Mouse (Mus musculus) limb, embryonic 14.5 days (tissue): ENCODE data around the gene Mnt. TPM values are rescaled to one million over a fixed set of nuclear protein-coding genes. Genes with fewer than 3 reads are reported as not detected.

Experiments
- ATAC-seq: fragments of 200-750 bp; cut with Nextera tagmentation; 2 replicates; pipeline ENCODE4 v1.8.0; 2017; ENCODE audit warnings: low read depth, moderate number of reproducible peaks, moderate TSS enrichment; ENCODE audit not compliant: low FRiP score
- DNase-seq: peaks from one replicate; pipeline ENCODE4 v3.0.0-alpha.2; 2015; ENCODE audit warnings: low spot score
- H3K27ac ChIP-seq: fragments of 300-500 bp; sonication (generic); replicated peaks from 2 replicates; pipeline ENCODE4 v1.5.1; 2014; ENCODE audit warnings: low read depth, mild to moderate bottlenecking, low read length, moderate library complexity, mixed read lengths
- H3K27me3 ChIP-seq: fragments of 300-500 bp; sonication (generic); 2 replicates; pipeline ENCODE4 v1.6.1; 2014; ENCODE audit warnings: low read length, mixed read lengths; ENCODE audit not compliant: control insufficient read depth, insufficient read depth
- H3K36me3 ChIP-seq: fragments of 300-500 bp; sonication (generic); 2 replicates; pipeline ENCODE4 v1.6.1; 2014; ENCODE audit warnings: mild to moderate bottlenecking, low read length, moderate library complexity, mixed read lengths; ENCODE audit not compliant: control insufficient read depth, insufficient read depth
- H3K4me1 ChIP-seq: fragments of 300-500 bp; sonication (generic); 2 replicates; pipeline ENCODE4 v1.6.1; 2014; ENCODE audit warnings: antibody characterized with exemption, low read length, mixed read lengths; ENCODE audit not compliant: control insufficient read depth, insufficient read depth
- H3K4me2 ChIP-seq: fragments of 300-500 bp; sonication (generic); replicated peaks from 2 replicates; pipeline ENCODE4 v1.6.1; 2014; ENCODE audit warnings: low read depth, mild to moderate bottlenecking, low read length, moderate library complexity; ENCODE audit not compliant: severe bottlenecking
- H3K4me3 ChIP-seq: fragments of 300-500 bp; sonication (generic); replicated peaks from 2 replicates; pipeline ENCODE4 v1.5.1; 2014; ENCODE audit warnings: low read length
- H3K9ac ChIP-seq: fragments of 300-500 bp; sonication (generic); 2 replicates; pipeline ENCODE4 v1.6.1; 2014; ENCODE audit warnings: mild to moderate bottlenecking, low read depth, low read length, moderate library complexity; ENCODE audit not compliant: severe bottlenecking
- H3K9me3 ChIP-seq: fragments of 300-500 bp; sonication (generic); 2 replicates; pipeline ENCODE4 v1.6.1; 2016; ENCODE audit warnings: low read length; ENCODE audit not compliant: control insufficient read depth
- POLR2A ChIP-seq: fragments of 200-500 bp; IDR thresholded peaks from 2 replicates; pipeline ENCODE4 v1.8.0; 2012; ENCODE audit warnings: inconsistent platforms, mild to moderate bottlenecking, moderate library complexity, borderline replicate concordance; ENCODE audit not compliant: insufficient read depth, insufficient read length; ENCODE audit errors: extremely low read depth
- WGBS: fragments of 180-500 bp; shearing (Covaris S2); extraction: QIAGEN DNeasy Blood & Tissue Kit; methylation state at CpG from one replicate; pipeline ENCODE4 v1.1.7; 2014; 5-methylcytosine and 5-hydroxymethylcytosine counted together
- polyA plus RNA-seq, 2 experiments: library from polyadenylated mRNA; depleted of rRNA in 1 of 2; stranded (reverse) in 1 of 2; unstranded in 1 of 2; fragments of >200 nt; fragmentation: Nextera tagmentation in 1 of 2; extraction: Ambion mirVana in 1 of 2; gene quantifications; 2 replicates each; pipeline versions ENCODE4 v1.2.1 to v1.2.3; 2012 to 2014

The Mnt gene
- polyA plus RNA-seq (2012; rRNA removed) (17.9 and 25.0 TPM in 2 replicates), polyA plus RNA-seq (2014; fragmentation: Nextera tagmentation; extraction: Ambion mirVana) (6.0 and 7.1 TPM in 2 replicates)

DNA sequence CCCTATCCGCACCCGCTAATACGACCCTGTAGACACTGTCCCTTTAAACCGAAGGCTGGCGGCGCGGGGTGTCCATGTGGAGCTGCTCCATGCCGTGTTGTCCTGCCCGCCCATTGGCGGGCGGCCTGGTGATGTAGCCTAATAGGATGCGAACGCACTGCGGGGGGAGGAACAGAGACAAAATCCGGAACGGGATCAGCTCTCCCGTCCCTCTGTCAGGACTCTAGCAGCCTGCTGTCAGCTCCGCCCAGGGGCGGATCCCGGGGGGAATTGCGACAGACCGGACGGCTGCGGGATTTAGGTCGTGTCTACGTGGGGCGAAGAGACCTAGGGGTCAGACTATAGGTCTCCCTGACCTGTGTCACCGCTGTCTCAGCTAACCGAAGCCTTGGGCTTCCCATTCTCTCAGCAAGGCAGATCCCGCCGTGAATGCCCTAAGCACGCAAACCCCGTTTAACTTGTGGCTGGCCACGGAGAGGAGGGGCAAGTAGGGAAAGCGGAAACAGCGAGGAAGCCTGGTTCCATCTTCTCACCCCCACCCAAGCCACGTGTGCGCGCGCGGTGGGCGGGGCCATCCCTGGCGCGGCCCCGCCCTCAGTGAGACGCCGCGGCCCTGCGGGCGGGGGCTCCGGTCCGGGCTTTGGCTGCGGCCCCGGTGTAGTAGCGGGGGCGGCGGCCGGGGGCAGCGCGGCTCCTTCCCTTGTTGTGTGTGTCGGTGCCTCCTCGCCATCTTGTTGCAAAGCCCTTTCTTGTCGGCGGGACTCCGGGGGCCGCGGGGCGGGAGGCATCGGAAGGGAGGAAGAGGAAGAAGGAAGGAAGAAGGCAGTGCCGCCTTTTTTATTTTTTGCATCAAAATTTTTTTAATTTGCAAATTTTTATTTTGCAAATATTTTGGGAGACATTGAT is at the start of gene Mnt:
Gene Mnt (plus strand): TSS at position 665 of the 906 bp plus-strand sequence.
- Histone ChIP-seq H3K4me3 (peak within 1 kb of the TSS; percentile 91), H3K4me1 (peaks cover 35% of the 10 kb centered on the region)
- peak; percentile 84 for ATAC-seq

DNA sequence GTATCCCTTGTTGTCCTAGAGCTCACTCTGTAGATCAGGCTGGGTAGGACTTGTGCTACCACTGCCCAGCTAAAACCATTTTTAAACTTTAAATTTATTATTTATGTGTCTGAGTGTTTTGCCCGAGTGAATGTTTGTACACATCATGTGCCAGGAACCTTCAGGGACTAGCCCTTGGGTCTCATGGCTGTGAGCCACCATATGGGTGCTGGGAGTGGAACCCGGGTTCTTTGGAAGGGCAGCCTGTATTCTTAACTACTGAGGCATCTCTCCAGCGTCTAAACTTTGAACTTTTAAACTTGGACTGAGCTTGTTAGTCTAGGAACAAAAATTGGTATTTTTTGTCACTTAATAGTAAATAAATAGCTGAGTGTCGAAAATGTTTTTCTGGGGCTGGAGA is 37.8 kb upstream of the Mnt start:
- Histone ChIP-seq H3K4me3 (no peak overlapping the region), H3K4me1 (no peaks in the 10 kb centered on the region), H3K9ac (no peak overlapping the region), H3K4me2 (no peak overlapping the region), H3K27me3 (no peaks in the 10 kb centered on the region), H3K9me3 (no peaks in the 10 kb centered on the region), H3K27ac (no peak overlapping the region), H3K36me3 (peaks cover 83% of the 10 kb centered on the region)
- WGBS = 91% methylated on average over 4 of the region's 4 CpGs
- no peak for DNase-seq
- no peak for ATAC-seq
- TF ChIP-seq POLR2A = no peak

More for the DNA sequence above, at the start of gene Mnt:
- Histone ChIP-seq H3K9me3 (no peaks in the 10 kb centered on the region), H3K27me3 (no peaks in the 10 kb centered on the region), H3K9ac (peak within 1 kb of the TSS; percentile 81), H3K36me3 (no peaks in the 10 kb centered on the region), H3K4me2 (peak within 1 kb of the TSS; percentile 79), H3K27ac (peak within 1 kb of the TSS; percentile 81)
- peak; percentile 99 for DNase-seq
- under 1% methylated on average over 47 of the region's 70 CpGs for WGBS
- TF ChIP-seq POLR2A = 0 out of 2 replicates have a peak, but pooled peaks have one; percentile 52

DNA sequence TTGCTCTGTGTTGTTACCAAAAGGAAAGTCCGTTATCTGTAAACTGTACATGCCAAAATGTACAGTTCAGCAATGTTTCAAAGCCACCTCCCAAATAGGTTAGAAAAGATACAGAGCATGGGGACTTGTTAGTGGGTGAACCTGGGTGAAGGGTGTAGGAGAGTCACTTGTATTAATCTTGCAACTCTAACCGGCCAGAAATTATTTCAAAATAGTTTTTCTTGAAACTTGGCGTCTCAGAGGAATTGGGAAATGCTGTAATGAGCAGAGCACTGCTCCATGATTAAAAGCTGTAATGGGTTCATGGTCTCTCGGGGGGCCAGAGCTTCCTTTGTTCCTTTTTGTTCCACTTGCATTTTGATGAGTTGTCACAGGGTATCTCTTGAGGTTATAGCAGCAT is 30.1 kb upstream of the Mnt start:
- Histone ChIP-seq H3K4me1 (no peaks in the 10 kb centered on the region), H3K4me3 (no peak overlapping the region), H3K9me3 (no peaks in the 10 kb centered on the region), H3K4me2 (no peak overlapping the region), H3K27me3 (no peaks in the 10 kb centered on the region), H3K27ac (no peak overlapping the region), H3K9ac (no peak overlapping the region), H3K36me3 (peaks cover 73% of the 10 kb centered on the region)
- DNase-seq = no peak
- no peak for ATAC-seq
- WGBS = 92% methylated on average over 4 of the region's 4 CpGs
- no peak for TF ChIP-seq POLR2A

DNA sequence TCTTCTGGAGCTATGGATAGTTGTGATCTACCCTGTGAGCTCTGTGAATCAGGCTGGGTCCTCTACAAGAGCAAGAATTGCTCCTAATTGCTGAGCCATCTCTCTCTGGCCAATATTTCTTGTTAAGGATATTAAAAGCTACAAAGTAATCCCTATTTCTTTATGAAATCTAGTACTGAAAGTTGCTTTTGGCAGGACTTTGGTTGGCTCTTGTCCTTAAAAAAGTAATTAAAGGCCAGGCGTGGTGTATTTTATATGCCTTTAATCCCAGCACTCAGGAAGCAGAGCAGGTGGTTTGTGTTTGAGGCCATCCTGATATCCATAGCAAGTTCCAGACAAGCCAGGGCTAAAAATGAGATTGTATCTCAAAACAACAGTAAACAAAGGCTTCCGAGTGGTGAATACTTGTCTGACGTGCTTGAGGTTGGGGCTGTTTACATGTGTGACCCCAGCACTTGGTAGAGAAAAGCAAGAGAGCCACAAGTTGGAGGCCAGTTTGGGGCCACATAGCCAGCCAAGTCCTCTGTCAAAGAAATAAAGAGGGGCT is 26.6 kb upstream of the Mnt start:
- no peak for DNase-seq
- H3K36me3 ChIP-seq = peaks cover 76% of the 10 kb centered on the region

DNA sequence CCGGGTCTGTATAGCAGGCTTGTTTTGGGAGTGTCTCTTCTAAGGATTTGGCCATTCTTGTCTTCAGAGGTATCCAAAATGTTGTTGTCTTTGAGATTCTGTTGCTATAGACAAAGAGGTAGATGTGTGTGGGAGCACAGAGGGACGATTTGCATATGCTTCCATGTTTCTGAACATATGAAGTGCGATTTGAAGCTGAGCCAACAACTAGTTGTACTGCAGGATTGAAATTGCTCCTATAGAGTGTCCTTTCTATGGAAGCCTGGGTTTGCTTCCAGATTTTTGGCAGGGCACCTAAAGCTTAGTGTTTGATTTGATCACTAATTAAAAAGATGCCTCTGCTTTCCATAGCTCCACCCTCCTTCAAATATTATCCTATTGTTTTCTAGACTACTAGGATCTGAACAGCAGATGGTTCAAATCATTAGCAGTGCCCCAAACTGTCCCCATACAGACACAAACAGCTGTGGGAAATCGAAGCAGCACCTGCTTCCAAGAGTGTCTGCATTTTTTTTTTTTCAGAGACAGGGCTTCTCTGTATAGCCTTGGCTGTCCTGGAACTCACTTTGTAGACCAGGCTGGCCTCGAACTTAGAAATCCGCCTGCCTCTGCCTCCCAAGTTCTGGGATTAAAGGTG is 23.4 kb upstream of the Mnt start:
- no peaks in the 10 kb centered on the region for H3K27me3 ChIP-seq
- H3K4me3 ChIP-seq = no peak overlapping the region
- no peak for TF ChIP-seq POLR2A
- 86% methylated on average over 6 of the region's 6 CpGs for WGBS
- H3K36me3 ChIP-seq = peaks cover 68% of the 10 kb centered on the region
- no peaks in the 10 kb centered on the region for H3K4me1 ChIP-seq
- DNase-seq = no peak
- no peak overlapping the region for H3K4me2 ChIP-seq
- H3K9me3 ChIP-seq = no peaks in the 10 kb centered on the region
- no peak for ATAC-seq
- H3K27ac ChIP-seq = no peak overlapping the region
- H3K9ac ChIP-seq = no peak overlapping the region

More for the DNA sequence above, 26.6 kb upstream of the Mnt start:
- Histone ChIP-seq H3K4me2 (no peak overlapping the region), H3K27ac (no peak overlapping the region), H3K4me1 (no peaks in the 10 kb centered on the region), H3K4me3 (no peak overlapping the region), H3K27me3 (no peaks in the 10 kb centered on the region), H3K9ac (no peak overlapping the region), H3K9me3 (no peaks in the 10 kb centered on the region)
- TF ChIP-seq POLR2A = no peak
- no peak for ATAC-seq
- WGBS = 76% methylated on average over 3 of the region's 3 CpGs
